Mouse (Mus musculus) right cerebral cortex, postnatal 36 days (tissue): ENCODE data around the gene Kctd5.

ENCODE experiments used
- DNase-seq, 2 experiments: peaks; one replicate each; pipeline ENCODE4 v3.0.0; 2022; ENCODE audit warnings: low spot score in 2 of 2, mixed read lengths in 1 of 2

Kctd5 gene

DNA sequence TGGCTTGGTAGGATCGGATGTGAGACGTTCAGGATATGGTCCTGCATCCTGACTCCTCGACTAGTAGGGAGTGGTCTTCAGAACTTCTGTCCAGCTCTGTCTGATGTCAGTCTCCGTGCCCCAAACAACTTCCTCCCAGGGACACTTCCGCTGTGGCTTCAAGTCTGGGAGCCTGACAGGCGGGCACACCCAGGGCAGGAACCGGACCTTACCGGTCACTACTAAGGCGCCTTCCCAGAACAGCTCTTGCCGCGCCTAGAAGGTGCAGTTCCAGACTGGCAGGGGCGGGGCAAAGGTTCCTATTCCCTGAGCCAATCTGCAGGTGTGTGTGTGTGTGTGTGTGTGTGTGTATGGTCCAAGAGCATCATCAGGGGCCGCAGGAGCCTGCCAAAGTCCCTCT lies 35.9 kb downstream of the Kctd5 start:
- no peak for DNase-seq

GRCm38 (mm10) chr17:24036954-24037353 lies 36.3 kb downstream of the Kctd5 start:
- no peak for DNase-seq

GRCm38 (mm10) chr17:24035087-24035486 lies 38.2 kb downstream of the Kctd5 start:
- DNase-seq: no peak

- no peak for DNase-seq
Measured at GRCm38 (mm10) chr17:24030551-24030950, 42.7 kb downstream of the Kctd5 start.

DNA sequence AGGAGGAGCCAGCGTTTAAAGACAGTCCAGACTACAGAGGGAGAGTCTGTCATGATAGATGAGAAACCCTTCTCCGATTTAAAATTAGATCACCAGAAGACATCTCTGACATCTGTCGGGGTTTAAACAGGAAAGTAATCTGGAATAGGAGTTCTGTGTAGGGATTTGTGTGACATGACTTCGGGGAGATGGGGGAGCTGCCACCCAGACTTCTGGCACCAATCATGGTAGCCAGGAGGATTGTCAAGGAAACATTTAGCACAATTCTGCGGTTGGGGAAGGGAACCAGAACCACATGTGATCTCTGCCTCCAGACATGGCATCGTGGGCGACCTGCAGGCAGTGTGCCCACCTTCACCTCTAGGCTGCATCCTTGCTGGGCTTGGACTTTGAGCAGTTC lies 43.8 kb downstream of the Kctd5 start:
- no peak for DNase-seq

DNA sequence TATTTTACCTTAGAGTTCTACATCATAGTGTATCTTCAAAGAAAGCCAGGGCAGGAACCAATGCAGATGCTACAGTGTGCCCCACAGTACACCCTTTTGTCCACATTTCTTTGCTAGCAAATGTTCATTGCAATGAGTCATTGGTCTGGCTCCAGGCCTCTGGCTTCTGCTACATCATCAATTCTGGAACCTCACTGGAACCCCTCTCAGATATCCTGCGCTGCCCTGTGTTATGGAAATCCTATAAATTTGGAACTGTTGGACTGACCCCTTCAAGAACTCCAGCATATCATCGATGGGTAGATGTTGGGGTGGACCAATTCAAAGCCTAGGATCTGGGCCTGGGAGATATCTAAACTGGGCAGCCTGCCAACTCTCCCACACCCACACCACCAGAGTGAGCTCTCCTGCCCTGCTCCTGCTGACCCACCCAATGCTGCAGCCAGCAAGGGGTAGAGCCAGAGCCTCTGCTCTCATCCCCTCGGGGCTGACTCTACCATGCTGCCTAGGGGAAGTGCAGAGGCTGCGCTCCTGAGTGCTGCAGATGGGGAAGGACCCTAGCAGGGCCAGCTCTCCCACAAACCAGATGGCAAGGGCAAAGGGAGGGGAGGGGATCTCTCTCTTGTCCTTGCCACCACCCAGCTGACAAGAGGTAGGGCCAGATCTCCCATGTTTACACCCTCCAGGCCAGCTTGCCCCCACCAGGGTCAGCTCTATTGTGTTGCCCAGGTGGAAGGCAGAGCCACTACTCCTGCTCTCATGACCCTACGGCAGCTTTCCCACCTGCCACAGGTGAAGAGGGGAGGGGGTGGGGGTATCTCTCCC lies 51.7 kb downstream of the Kctd5 start:
- no peak for DNase-seq

DNA sequence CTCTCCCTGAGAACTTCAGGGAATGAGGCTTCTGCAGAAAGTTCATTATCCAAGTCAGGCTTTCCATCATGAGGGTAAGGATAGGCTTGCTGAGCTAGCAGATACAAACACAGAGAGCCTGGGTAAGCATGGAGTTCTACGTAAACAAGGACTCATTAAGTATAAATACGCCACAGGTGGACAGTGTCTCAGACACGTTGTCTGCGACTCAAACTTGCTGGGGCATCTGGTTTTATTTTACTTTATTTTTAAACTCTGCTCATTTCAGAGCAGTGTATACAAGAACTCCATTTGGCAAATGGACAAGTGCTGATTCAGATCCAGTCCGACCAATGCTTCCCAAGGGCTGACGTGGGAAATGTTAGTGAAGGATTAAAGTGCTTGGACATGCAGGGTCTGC lies 52.6 kb downstream of the Kctd5 start:
- no peak for DNase-seq

DNA sequence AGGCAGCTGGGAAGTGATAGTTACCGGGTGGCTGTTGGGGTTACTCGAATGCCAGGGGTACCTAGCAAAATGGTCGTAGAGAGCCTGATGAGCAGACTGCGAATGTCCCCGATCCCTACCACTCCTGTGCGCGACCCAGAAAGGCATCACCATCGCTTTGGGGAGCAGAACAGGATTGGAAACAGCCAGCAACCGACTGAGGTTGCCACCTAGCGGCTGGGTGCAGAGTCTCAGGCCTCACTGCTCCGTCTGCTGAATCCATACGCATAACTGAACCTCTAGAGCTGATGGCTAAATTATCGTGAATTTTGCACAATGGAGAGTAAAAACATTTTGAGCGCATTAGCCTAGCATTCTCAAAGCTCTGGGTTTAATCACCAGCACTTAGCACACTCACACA lies 57.6 kb downstream of the Kctd5 start:
- DNase-seq: no peak

GRCm38 (mm10) chr17:24014433-24014965 lies 58.8 kb downstream of the Kctd5 start:
- no peak for DNase-seq

- no peak for DNase-seq
Measured at GRCm38 (mm10) chr17:24012921-24013320, 60.4 kb downstream of the Kctd5 start.

DNA sequence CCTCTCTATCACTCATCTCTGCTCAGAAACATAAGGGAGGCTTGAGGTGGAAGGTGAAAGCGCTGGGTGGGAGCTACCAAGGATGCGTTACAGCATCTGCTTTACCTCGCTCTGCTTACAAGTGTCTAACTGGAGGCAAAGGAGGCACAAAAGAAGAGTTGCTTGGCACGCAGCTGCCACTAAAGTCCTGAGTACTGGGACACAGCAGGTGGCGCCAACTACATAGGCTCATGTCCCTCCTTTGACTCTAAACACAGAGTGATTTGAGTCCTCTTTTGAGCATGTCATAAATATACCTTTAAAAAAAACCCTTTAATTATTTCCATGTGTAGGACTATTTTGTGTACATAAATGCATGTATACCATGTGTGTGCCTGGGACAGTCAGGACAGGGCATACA lies 63.7 kb downstream of the Kctd5 start:
- DNase-seq: no peak

DNA sequence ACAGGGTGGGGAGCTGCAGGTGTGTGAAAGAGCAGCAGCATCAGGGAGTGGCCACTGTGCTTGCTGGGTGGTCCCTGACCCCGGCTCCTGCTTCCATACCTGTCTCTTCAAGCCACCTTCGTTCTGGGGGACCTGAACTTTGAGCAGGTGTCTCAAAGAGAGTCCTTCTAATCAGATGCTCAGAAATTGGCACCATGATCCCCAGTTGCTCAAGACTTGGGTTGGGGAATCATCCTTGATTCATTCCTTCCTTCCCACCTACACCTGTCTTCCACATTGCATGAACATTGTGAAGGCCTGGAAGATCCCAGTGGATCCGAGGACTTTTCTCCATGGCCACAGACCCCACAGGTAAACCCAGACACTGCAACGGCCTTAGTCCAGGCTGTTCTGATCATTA lies 65.2 kb downstream of the Kctd5 start:
- no peak for DNase-seq

DNA sequence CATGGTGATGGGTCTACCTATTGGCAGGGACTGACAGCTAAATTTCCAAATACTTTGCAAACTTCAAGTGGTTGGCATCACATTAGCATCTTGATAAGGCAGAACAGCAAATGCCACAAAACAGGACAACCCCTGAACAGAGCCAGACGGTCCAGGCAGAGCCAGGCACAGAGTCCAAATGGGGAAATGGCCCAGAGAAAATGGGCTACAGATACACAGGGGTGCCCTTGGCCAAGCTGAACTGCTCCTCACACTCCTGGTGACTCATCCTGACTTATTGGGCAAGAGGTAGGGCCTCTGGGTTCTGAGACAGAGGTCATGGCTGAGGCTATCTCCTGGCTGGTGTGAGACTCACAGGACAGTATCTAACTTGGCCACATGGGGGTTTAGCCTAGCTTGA lies 65.9 kb downstream of the Kctd5 start:
- DNase-seq: no peak

- no peak for DNase-seq
Measured at GRCm38 (mm10) chr17:24006930-24007329, 66.4 kb downstream of the Kctd5 start.

GRCm38 (mm10) chr17:24005049-24005448 lies 68.2 kb downstream of the Kctd5 start:
- DNase-seq: no peak

GRCm38 (mm10) chr17:24004071-24004665 lies 69.1 kb downstream of the Kctd5 start:
- DNase-seq: no peak

DNA sequence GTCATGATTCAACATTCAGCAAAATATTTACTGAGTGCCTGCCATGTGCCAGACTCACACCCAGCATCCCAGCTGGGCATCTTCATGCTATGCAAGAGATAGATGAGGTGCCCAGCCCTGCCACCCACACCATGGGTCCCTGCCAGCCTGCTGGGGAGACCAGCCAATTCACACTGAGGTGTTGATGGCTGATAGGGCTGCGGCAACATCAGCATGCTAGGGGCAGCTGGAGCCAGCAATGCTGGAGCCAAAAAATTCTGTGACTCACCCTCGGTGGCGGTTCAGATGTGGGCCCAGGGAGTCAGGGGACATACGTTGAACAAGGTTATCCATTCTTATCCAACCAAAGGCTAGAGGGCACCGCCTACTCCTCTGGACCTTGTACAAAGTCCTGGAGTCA lies 72.9 kb downstream of the Kctd5 start:
- peak; percentile 83 to 87 for DNase-seq

- no peak for DNase-seq
Measured at GRCm38 (mm10) chr17:23998383-23998782, 74.9 kb downstream of the Kctd5 start.

GRCm38 (mm10) chr17:23997901-23998300 lies 75.4 kb downstream of the Kctd5 start, which contains the start of gene Prss22:
Gene Prss22 (minus strand): TSS chr17:23998100.
- DNase-seq: no peak
